Mouse (Mus musculus): Measurements from ENCODE around the gene Elovl3. TPM values are rescaled to one million over a fixed set of nuclear protein-coding genes. Genes with fewer than 3 reads are reported as not detected.
"Not testable (repeated sequence)": the region's sequence is repeated elsewhere in the genome, so short reads cannot be mapped to it uniquely, and the experiment has no call there.

Elovl3 gene
- polyA plus RNA-seq, 1 experiment from 2014 or later = not detected

- ATAC-seq (ENCODE audit: low FRiP score) = no peak
- WGBS = 76% methylated on average over 4 of the region's 4 CpGs
- Histone ChIP-seq H3K4me2 (no peak overlapping the region), H3K36me3 (no peaks in the 10 kb centered on the region), H3K27me3 (no peaks in the 10 kb centered on the region), H3K27ac (no peak overlapping the region), H3K9ac (no peak overlapping the region), H3K4me1 (replicated peaks) (no peaks in the 10 kb centered on the region), H3K4me3 (no peak overlapping the region), H3K9me3 (no peaks in the 10 kb centered on the region)
These were observed 17.1 kb upstream of the Elovl3 start for GRCm38 (mm10) chr19:46114617-46115016.

- H3K36me3 ChIP-seq = no peaks in the 10 kb centered on the region
- WGBS = 90% methylated on average over 3 of the region's 3 CpGs
These were observed 12.2 kb upstream of the Elovl3 start for GRCm38 (mm10) chr19:46119458-46119857.

GRCm38 (mm10) chr19:46120872-46121271 is 10.8 kb upstream of the Elovl3 start:
- Histone ChIP-seq H3K4me3 (no peak overlapping the region), H3K36me3 (no peaks in the 10 kb centered on the region), H3K4me2 (no peak overlapping the region), H3K4me1 (replicated peaks) (no peaks in the 10 kb centered on the region), H3K9me3 (no peaks in the 10 kb centered on the region), H3K9ac (no peak overlapping the region), H3K27ac (no peak overlapping the region), H3K27me3 (0 out of 2 replicates have a peak, but pooled peaks cover under 1% of the 10 kb centered on the region)
- ATAC-seq (ENCODE audit: low FRiP score) = no peak
- 73% methylated on average over 6 of the region's 6 CpGs for WGBS

More at GRCm38 (mm10) chr19:46119458-46119857, 12.2 kb upstream of the Elovl3 start:
- Histone ChIP-seq H3K9me3 (no peaks in the 10 kb centered on the region), H3K9ac (no peak overlapping the region), H3K4me1 (replicated peaks) (no peaks in the 10 kb centered on the region), H3K4me3 (no peak overlapping the region), H3K4me2 (no peak overlapping the region), H3K27ac (no peak overlapping the region), H3K27me3 (no peaks in the 10 kb centered on the region)
- no peak for ATAC-seq (ENCODE audit: low FRiP score)

- no peak for ATAC-seq (ENCODE audit: low FRiP score)
- Histone ChIP-seq H3K27me3 (peaks cover 13% of the 10 kb centered on the region; the same call in 1 of the 2 replicates), H3K9ac (no peak overlapping the region), H3K4me1 (replicated peaks) (no peaks in the 10 kb centered on the region), H3K27ac (no peak overlapping the region), H3K4me2 (no peak overlapping the region), H3K36me3 (no peaks in the 10 kb centered on the region), H3K4me3 (no peak overlapping the region), H3K9me3 (no peaks in the 10 kb centered on the region)
- WGBS = 85% methylated on average over 3 of the region's 3 CpGs
These were observed 7.8 kb upstream of the Elovl3 start for GRCm38 (mm10) chr19:46123876-46124275.

- Histone ChIP-seq H3K4me1 (replicated peaks) (no peaks in the 10 kb centered on the region), H3K9ac (no peak overlapping the region), H3K4me2 (no peak overlapping the region), H3K9me3 (no peaks in the 10 kb centered on the region), H3K27ac (no peak overlapping the region), H3K36me3 (no peaks in the 10 kb centered on the region), H3K4me3 (no peak overlapping the region), H3K27me3 (peaks cover 14% of the 10 kb centered on the region; the same call in 1 of the 2 replicates)
- no peak for ATAC-seq (ENCODE audit: low FRiP score)
These were observed 7.0 kb upstream of the Elovl3 start for GRCm38 (mm10) chr19:46124651-46125050.

GRCm38 (mm10) chr19:46126301-46126700 is 5.4 kb upstream of the Elovl3 start:
- Histone ChIP-seq H3K27me3 (peaks cover 30% of the 10 kb centered on the region), H3K27ac (no peak overlapping the region), H3K36me3 (no peaks in the 10 kb centered on the region), H3K4me2 (no peak overlapping the region), H3K4me3 (no peak overlapping the region), H3K9ac (no peak overlapping the region), H3K4me1 (replicated peaks) (no peaks in the 10 kb centered on the region), H3K9me3 (no peaks in the 10 kb centered on the region)
- no peak for ATAC-seq (ENCODE audit: low FRiP score)
- 96% methylated on average over 4 of the region's 4 CpGs for WGBS

GRCm38 (mm10) chr19:46129737-46130136 is 2.0 kb upstream of the Elovl3 start:
- H3K4me2 ChIP-seq; H3K4me1 ChIP-seq (replicated peaks); ATAC-seq (ENCODE audit: low FRiP score); H3K9me3 ChIP-seq; H3K27ac ChIP-seq; H3K9ac ChIP-seq; H3K36me3 ChIP-seq; H3K4me3 ChIP-seq: not testable (repeated sequence)
- H3K27me3 ChIP-seq = peaks cover 64% of the 10 kb centered on the region
- 68% methylated on average over 6 of the region's 6 CpGs for WGBS

- no peak overlapping the region for H3K9ac ChIP-seq
- peaks cover 17% of the 10 kb centered on the region for H3K4me1 ChIP-seq (replicated peaks)
- no peaks in the 10 kb centered on the region for H3K36me3 ChIP-seq
- 7% methylated on average over 8 of the region's 8 CpGs for WGBS
- ATAC-seq (ENCODE audit: low FRiP score) = no peak
- no peak overlapping the region; the same call in 1 of the 2 replicates for H3K4me2 ChIP-seq
- H3K27me3 ChIP-seq = peaks cover 73% of the 10 kb centered on the region
- no peaks in the 10 kb centered on the region for H3K9me3 ChIP-seq
- H3K4me3 ChIP-seq = 0 out of 2 replicates have a peak overlapping the region, but pooled peaks have one; percentile 12
- H3K27ac ChIP-seq = no peak overlapping the region
These were observed 414 bp upstream of the Elovl3 start for GRCm38 (mm10) chr19:46131283-46131682.

- Histone ChIP-seq H3K9ac (no peak overlapping the region), H3K9me3 (no peaks in the 10 kb centered on the region), H3K4me1 (replicated peaks) (peaks cover 28% of the 10 kb centered on the region), H3K27me3 (peaks cover 82% of the 10 kb centered on the region), H3K4me2 (no peak overlapping the region), H3K36me3 (no peaks in the 10 kb centered on the region), H3K27ac (no peak overlapping the region), H3K4me3 (no peak overlapping the region)
- no peak for ATAC-seq (ENCODE audit: low FRiP score)
- 54% methylated on average over 6 of the region's 6 CpGs for WGBS
These were observed 880 bp downstream of the Elovl3 start for GRCm38 (mm10) chr19:46132577-46132976.

GRCm38 (mm10) chr19:46135297-46135696 is 3.6 kb downstream of the Elovl3 start:
- peak; percentile 38 for ATAC-seq (ENCODE audit: low FRiP score)

GRCm38 (mm10) chr19:46135789-46136638 is 4.3 kb downstream of the Elovl3 start:
- no peak overlapping the region for H3K27ac ChIP-seq
- 1% methylated on average over 74 of the region's 79 CpGs for WGBS
- no peaks in the 10 kb centered on the region for H3K36me3 ChIP-seq
- H3K27me3 ChIP-seq = peaks cover 93% of the 10 kb centered on the region
- no peaks in the 10 kb centered on the region for H3K9me3 ChIP-seq
- peaks cover 34% of the 10 kb centered on the region for H3K4me1 ChIP-seq (replicated peaks)
- peak overlapping the region; percentile 77 for H3K9ac ChIP-seq
- H3K4me2 ChIP-seq = peak overlapping the region; percentile 99
- peak; percentile 60 for ATAC-seq (ENCODE audit: low FRiP score)
- peak overlapping the region; percentile 60 for H3K4me3 ChIP-seq

More at GRCm38 (mm10) chr19:46135297-46135696, 3.6 kb downstream of the Elovl3 start:
- Histone ChIP-seq H3K27me3 (peaks cover 94% of the 10 kb centered on the region), H3K9me3 (no peaks in the 10 kb centered on the region), H3K4me2 (peak overlapping the region; percentile 99), H3K27ac (no peak overlapping the region), H3K9ac (peak overlapping the region; percentile 77; the same call in 1 of the 2 replicates), H3K36me3 (no peaks in the 10 kb centered on the region), H3K4me3 (peak overlapping the region; percentile 60), H3K4me1 (replicated peaks) (peaks cover 28% of the 10 kb centered on the region)
- 1% methylated on average over 12 of the region's 12 CpGs for WGBS

- no peaks in the 10 kb centered on the region for H3K9me3 ChIP-seq
- H3K27me3 ChIP-seq = peaks cover 91% of the 10 kb centered on the region
- H3K27ac ChIP-seq = no peak overlapping the region
- ATAC-seq (ENCODE audit: low FRiP score) = peak; percentile 31; the same call in 1 of the 2 replicates
- H3K36me3 ChIP-seq = no peaks in the 10 kb centered on the region
- H3K4me3 ChIP-seq = peak overlapping the region; percentile 60
- H3K4me2 ChIP-seq = peak overlapping the region; percentile 99
- peaks cover 33% of the 10 kb centered on the region for H3K4me1 ChIP-seq (replicated peaks)
- peak overlapping the region; percentile 77 for H3K9ac ChIP-seq
- 3% methylated on average over 49 of the region's 49 CpGs for WGBS
These were observed 5.2 kb downstream of the Elovl3 start for GRCm38 (mm10) chr19:46136639-46137580.

All from hindbrain, embryonic 13.5 days (tissue).